ENCODE assay signal across 9 mouse cellular contexts in genomic region chr2:92954404-92955114, GRCm38 (mm10). TPM values are rescaled to one million over a fixed set of nuclear protein-coding genes. Genes with fewer than 3 reads are reported as not detected.
DNase-seq lines count a peak whose midpoint lies in the region; ATAC-seq lines count a peak whose summit lies in the region.
"Had no signal": no experiment of that assay in that cellular context is flagged by ENCODE, and none has a peak within 500 bp of the region (broad histone marks: within the 10 kb centered on the region; RNA-seq: fewer than 3 reads in every experiment).

No protein-coding gene starts in this region.

- WGBS in kidney, embryonic 16.5 days = 43% methylated on average over 11 of the region's 11 CpGs

- peak; percentile 32 for DNase-seq in kidney, adult 11 months
- DNase-seq in T-cell, adult 2 months (ENCODE audit: low spot score) = peak; percentile 46
- peak; percentile 93 to 95 for DNase-seq in cerebellum, postnatal 14 days
- peak; percentile 42 for DNase-seq in heart, adult 8-10 months (ENCODE audit: low spot score)
- peak; percentile 56 for DNase-seq in left cerebral cortex, adult 11 months (ENCODE audit: low spot score)
- peak; percentile 72 for DNase-seq in naive thymus-derived CD4-positive, alpha-beta T cell, adult 2 months (ENCODE audit: low read depth)
- DNase-seq in thymus, postnatal 36 days = peak; percentile 84 to 85

- no peaks in the 10 kb centered on the region for H3K4me1 ChIP-seq in kidney, embryonic 16.5 days (ENCODE audit: insufficient read depth, low read length)
- H3K4me1 ChIP-seq: embryonic facial prominence, embryonic 15.5 days had no signal

- no peaks in the 10 kb centered on the region for H3K9me3 ChIP-seq in kidney, embryonic 16.5 days (ENCODE audit: low read length)
- H3K9me3 ChIP-seq: embryonic facial prominence, embryonic 15.5 days had no signal

- H3K36me3 ChIP-seq in kidney, embryonic 16.5 days (ENCODE audit: insufficient read depth, low read length) = no peaks in the 10 kb centered on the region
- H3K36me3 ChIP-seq: embryonic facial prominence, embryonic 15.5 days had no signal

- H3K4me2 ChIP-seq in kidney, embryonic 16.5 days (replicated peaks; ENCODE audit: low read depth, low read length) = no peak overlapping the region
- H3K4me2 ChIP-seq: embryonic facial prominence, embryonic 15.5 days had no signal

- H3K27me3 ChIP-seq in kidney, embryonic 16.5 days (ENCODE audit: insufficient read depth, low read length) = no peaks in the 10 kb centered on the region
- H3K27me3 ChIP-seq: embryonic facial prominence, embryonic 15.5 days had no signal

- no peak overlapping the region for H3K9ac ChIP-seq in kidney, embryonic 16.5 days (replicated peaks; ENCODE audit: low read length)
- H3K9ac ChIP-seq: embryonic facial prominence, embryonic 15.5 days had no signal

- ATAC-seq in kidney, embryonic 16.5 days (ENCODE audit: low FRiP score, low TSS enrichment) = no peak

- H3K27ac ChIP-seq in kidney, embryonic 16.5 days (ENCODE audit: low read length) = no peak overlapping the region
- H3K27ac ChIP-seq: embryonic facial prominence, embryonic 15.5 days had no signal

- H3K4me3 ChIP-seq in kidney, embryonic 16.5 days (ENCODE audit: low read length) = no peak overlapping the region
- H3K4me3 ChIP-seq: embryonic facial prominence, embryonic 15.5 days had no signal

RNA-seq across cellular contexts. Expression of gene Syt13, which starts 39.7 kb away (rescaled TPM):
- 5.7 and 6.0 TPM in 2 replicates for polyA plus RNA-seq in kidney, embryonic 16.5 days (2015; fragmentation: Nextera tagmentation; extraction: Ambion mirVana)
- under 1 TPM; 0.25 to 0.94 (median 0.38) TPM for total RNA-seq in heart, adult 8-10 months (2022)

Comparison
In these comparisons a context has a peak if more than half of its experiments do, and no peak if none do; other contexts are left out.
1. DNase-seq: peak in every context shown above with its lines; median percentile 94 in cerebellum, postnatal 14 days; 84 in thymus, postnatal 36 days; 72 in naive thymus-derived CD4-positive, alpha-beta T cell, adult 2 months; 56 in left cerebral cortex, adult 11 months; 46 in T-cell, adult 2 months; 42 in heart, adult 8-10 months; 32 in kidney, adult 11 months.